Mouse (Mus musculus) brain, embryonic 18.5 days (tissue): Measurements from ENCODE around the gene Olfr625-ps1.
"Not testable (repeated sequence)": the region's sequence is repeated elsewhere in the genome, so short reads cannot be mapped to it uniquely, and the experiment has no call there.

ENCODE experiments used
- DNase-seq: peaks from one replicate; pipeline ENCODE4 v3.0.0-alpha.2; 2012; ENCODE audit warnings: low read depth, low spot score

Olfr625-ps1 gene

GRCm38 (mm10) chr7:103682420-103682819 is at the start of gene Olfr625-ps1:
Gene Olfr625-ps1 (plus strand): TSS chr7:103682720.
- DNase-seq: no peak

- DNase-seq: no peak
Measured at GRCm38 (mm10) chr7:103636795-103637194, 45.7 kb upstream of the Olfr625-ps1 start.

GRCm38 (mm10) chr7:103642602-103643001 is 39.9 kb upstream of the Olfr625-ps1 start, which contains the start of gene Olfr622:
Gene Olfr622 (minus strand): TSS chr7:103642702.
- DNase-seq: no peak

- no peak for DNase-seq
Measured at GRCm38 (mm10) chr7:103644070-103644469, 38.5 kb upstream of the Olfr625-ps1 start.

GRCm38 (mm10) chr7:103663598-103663997 is 18.9 kb upstream of the Olfr625-ps1 start, which contains the start of gene Olfr623:
Gene Olfr623 (minus strand): TSS chr7:103663698.
- DNase-seq: no peak

GRCm38 (mm10) chr7:103671091-103671490 is 11.4 kb upstream of the Olfr625-ps1 start, which contains the start of gene Olfr624:
Gene Olfr624 (minus strand): TSS chr7:103671191.
- DNase-seq: no peak

- DNase-seq: no peak
Measured at GRCm38 (mm10) chr7:103699469-103699868, 16.9 kb downstream of the Olfr625-ps1 start.

GRCm38 (mm10) chr7:103712024-103712423 is 29.5 kb downstream of the Olfr625-ps1 start:
- DNase-seq: no peak

- DNase-seq: no peak
Measured at GRCm38 (mm10) chr7:103714371-103714770, 31.9 kb downstream of the Olfr625-ps1 start, which contains the start of gene Olfr243. Gene Olfr243 (plus strand): TSS chr7:103714671.

- not testable (repeated sequence) for DNase-seq
Measured at GRCm38 (mm10) chr7:103716398-103716797, 33.9 kb downstream of the Olfr625-ps1 start.

- no peak for DNase-seq
Measured at GRCm38 (mm10) chr7:103730074-103730473, 47.6 kb downstream of the Olfr625-ps1 start, which contains the start of gene Olfr628. Gene Olfr628 (plus strand): TSS chr7:103730374.
